Mouse (Mus musculus) yolk sac, embryonic 10.5 days (tissue): ENCODE measurements around the gene Treml4.
A peak's percentile ranks its signal among the peaks of the same experiment; 100 is the strongest.

ENCODE experiments used
- DNase-seq: peaks from one replicate; pipeline ENCODE4 v3.0.0-alpha.2; 2017; ENCODE audit warnings: low spot score

Treml4 gene

DNA sequence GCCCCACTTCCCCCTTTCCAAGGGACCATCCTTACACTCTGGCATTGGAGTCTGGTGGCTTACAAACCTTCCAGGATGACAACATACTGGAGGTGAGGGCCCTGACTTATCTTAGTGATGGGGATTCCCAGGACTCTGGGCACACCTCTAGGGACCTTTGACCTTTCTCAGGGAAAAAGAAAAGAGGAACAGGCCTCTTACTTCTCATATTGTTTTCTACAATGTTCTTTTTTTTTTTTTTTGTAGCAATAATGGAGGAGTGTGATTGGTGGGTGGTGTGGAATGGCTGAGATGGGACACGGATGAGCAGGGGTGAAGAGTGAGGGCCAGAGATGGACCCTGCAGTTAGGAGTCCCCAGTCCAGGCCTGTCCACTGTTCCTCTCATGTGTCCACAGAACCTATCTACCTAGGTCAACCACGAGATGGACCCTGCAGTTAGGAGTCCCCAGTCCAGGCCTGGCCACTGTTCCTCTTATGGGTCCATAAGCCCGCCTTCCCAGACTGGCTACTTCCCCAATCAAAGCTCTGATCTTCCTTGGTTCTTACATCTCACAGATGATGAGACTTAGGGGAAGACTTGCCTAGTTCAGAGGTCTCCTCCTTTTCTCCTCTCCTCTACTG, at the start of gene Treml4:
Gene Treml4, plus strand, starts transcription at position 555 of the 622 bp plus-strand sequence.
- no peak for DNase-seq

DNA sequence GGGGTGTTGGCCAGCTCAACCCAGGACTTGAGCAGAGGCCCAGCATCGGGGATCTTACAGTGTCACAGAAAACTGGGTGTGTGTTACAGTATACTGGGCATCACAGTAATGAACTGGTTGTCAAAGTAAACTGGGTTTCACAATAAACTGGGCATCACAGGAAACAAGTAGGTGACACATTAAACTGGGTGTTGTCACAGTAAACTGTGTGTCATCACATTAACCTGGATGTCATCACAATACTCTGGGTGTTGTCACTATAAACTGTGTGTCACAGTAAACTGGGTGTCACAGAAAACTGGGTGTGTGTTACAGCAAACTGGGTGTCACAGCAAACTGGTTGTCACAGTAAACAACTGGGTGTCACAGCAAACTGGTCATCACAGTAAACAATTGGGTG, 48.7 kb upstream of the Treml4 start:
- no peak for DNase-seq

GRCm38 (mm10) chr17:48230680-48231079, 33.4 kb upstream of the Treml4 start:
- no peak for DNase-seq

DNA sequence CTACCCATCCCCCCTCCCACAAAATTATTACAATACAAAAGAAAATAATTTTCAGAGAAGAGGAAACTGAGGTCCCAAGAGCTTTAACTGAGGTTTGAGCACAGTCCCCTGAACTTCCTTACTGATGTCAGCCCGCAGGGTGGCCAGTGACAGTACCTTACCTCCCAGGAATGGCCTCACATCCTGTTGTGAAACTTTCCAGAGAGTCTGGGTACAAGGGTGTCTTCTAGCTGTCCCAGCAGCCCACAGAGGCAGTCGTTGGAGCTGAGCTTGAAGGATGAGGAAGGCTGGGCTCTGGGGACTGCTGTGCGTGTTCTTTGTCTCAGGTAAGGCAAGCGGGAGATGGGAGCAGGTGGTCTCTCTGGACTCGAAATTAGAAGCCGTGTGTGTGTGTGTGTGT, 31.6 kb upstream of the Treml4 start, which contains the start of gene Trem1:
Gene Trem1, plus strand, starts transcription at position 251 of the 400 bp plus-strand sequence.
- DNase-seq = no peak

- DNase-seq = no peak
These were observed 30.3 kb upstream of the Treml4 start for GRCm38 (mm10) chr17:48233789-48234188.

DNA sequence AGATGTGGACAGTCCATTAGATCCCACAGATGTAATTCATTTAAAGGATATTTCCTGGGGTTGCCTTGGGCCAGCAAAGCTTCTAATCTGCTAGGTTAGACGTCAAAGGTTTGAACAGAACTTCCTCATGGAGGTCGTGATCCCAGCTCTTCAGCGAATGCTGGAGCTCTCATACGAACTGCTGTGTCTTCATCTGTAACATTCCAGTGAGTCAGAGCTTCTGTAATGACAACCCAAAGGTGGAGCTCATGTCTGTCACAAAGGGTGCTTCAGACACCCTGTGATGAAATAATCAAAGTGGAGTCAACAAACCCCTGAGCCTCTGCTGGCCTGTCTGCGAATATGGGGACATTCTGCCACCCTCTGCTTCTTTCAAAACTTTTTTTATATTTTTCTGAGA, 29.5 kb upstream of the Treml4 start:
- no peak for DNase-seq

DNA sequence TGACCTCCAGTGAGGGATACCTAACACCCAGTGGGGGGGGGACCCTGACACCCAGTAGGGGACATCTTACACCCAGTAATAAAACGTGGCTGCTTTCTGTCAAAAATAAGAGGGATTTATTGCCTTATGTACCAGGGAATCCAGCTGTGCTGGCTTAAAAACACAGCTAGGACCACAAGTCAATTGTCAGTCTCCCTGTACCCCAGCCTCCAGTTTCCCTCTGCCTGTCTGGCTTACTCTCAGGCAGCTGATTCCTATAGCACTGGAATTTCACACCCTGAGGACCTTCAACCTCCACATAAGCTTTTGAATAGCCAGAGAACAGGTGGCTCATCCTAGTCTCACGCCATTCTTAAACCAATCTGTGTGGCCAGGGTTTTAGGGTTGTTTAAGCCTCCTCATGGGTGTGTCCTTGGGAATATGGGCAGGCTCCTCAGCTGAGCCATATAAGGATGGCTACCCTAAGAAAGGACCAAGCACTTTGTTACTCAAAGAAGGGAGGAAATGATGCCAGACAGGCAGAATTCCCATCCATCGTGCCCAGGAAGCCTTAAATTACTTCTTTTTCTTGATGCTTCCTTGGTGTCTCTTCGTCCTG, 28.2 kb upstream of the Treml4 start:
- no peak for DNase-seq

GRCm38 (mm10) chr17:48237621-48238020, 26.5 kb upstream of the Treml4 start:
- no peak for DNase-seq

- DNase-seq = no peak
These were observed 16.7 kb upstream of the Treml4 start, which contains the start of gene Trem3 for GRCm38 (mm10) chr17:48247221-48247928. Gene Trem3, plus strand, starts transcription at chr17:48247777.

DNA sequence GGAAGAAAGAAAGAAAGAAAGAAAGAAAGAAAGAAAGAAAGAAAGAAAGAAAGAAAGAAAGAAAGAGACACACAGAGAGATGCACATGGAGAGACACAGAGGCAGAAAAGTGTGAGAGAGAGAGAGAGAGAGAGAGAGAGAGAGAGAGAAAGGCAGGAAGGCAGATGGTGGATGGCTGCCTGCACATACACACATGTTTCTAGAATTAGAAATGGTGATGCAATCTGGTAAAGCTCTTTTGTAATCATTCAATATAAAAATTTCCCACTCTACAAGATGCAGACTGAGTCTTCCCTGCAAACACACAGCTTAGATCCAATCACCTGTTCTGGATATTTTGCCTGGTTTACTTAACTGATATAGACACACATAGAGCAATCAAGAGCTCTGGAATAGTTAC, 15.1 kb upstream of the Treml4 start:
- DNase-seq = no peak

DNA sequence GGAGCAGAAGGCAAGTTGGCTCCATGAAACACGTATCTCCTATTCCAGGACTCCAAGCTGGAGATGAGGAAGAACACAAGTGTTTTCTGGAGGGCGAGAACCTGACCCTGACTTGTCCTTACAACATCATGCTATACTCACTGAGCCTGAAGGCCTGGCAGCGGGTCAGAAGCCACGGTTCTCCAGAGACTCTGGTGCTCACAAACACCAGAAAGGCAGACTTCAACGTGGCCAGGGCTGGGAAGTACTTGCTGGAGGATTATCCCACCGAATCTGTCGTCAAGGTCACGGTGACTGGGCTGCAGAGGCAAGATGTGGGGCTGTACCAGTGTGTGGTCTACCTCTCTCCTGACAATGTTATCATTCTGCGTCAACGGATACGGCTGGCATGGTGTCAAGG, 14.6 kb upstream of the Treml4 start:
- DNase-seq = no peak

DNA sequence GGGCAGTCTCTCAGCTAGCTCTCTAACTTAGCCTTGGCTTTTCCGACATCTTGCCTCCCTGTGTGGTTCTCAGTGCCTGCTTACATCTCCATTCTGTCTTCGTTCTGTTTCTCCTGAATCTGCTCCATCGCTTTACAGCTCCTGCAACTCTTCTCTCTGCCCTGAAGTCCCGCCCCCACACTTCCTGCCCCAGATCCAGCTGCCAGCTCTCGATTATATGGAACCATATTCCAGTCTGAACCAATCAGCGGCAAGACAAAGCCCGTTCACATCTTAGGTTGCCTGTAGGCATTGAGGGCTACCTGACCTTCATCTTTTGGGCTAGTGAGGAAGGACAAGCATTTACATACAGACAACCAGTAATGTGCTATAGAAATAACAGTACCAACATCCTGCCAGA, 13.5 kb upstream of the Treml4 start:
- no peak for DNase-seq

GRCm38 (mm10) chr17:48256575-48256974, 7.5 kb upstream of the Treml4 start:
- no peak for DNase-seq

GRCm38 (mm10) chr17:48261868-48262267, 2.2 kb upstream of the Treml4 start:
- no peak for DNase-seq

- DNase-seq = no peak
These were observed 567 bp downstream of the Treml4 start for GRCm38 (mm10) chr17:48264662-48265061.

GRCm38 (mm10) chr17:48266138-48266537, 2.0 kb downstream of the Treml4 start:
- DNase-seq = no peak

- no peak for DNase-seq
These were observed 2.7 kb downstream of the Treml4 start for GRCm38 (mm10) chr17:48266610-48267304.

DNA sequence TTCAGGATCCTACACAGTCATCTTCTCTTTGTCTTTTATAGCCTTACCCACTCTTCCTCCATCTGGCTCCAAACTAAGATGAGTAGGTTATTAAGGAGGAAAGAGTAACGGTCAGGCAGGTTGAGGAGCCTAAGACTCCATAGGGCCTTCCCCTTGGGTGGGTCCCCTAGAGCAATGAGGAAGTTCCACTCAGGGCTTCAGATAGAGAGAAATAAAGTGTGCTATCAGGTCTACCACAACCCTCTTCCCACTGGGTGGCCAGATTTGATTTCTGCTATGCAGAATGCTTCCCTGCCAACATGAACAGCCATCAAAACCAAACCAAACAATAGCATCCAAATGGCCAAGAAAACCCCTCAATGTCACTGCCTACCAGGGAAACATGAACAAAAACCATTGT, 3.5 kb downstream of the Treml4 start:
- DNase-seq = no peak

DNA sequence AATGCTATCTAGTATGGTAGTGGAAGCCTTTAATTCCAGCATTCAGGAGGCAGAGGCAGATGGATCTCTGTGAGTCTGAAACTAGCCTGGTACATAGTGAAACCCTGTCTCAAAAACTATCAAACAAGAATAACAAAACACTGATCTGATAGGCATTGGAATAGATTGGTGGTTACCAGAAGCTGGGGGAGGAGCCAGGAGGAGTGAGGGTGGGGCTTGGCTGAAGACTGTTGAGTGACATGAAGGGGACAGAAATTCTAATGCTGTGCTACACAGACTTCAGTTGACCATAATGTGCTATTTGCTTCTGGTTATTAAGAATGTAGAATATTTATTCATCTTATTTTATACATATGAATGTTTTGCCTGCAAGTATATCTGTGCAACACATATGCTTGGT, 4.2 kb downstream of the Treml4 start:
- DNase-seq = no peak

DNA sequence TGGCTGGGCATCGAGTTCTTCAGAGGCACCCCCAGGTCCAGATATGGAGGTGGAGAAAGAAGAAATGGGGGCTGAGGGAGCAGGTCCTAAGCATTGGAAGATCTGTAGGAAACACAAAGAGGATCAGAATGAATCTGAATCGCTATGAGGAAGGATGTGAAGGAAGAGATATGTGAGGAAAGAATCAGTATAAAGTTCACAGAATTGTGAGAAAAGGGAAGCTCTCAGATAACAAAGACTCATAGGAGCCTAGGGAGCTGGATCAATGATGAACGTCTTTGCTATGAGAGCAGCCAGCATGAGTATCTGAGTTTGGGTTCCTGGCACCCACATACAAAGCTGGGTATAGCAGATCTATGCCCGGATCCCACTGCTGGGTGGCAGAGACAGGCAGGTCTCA, 5.7 kb downstream of the Treml4 start:
- no peak for DNase-seq

DNA sequence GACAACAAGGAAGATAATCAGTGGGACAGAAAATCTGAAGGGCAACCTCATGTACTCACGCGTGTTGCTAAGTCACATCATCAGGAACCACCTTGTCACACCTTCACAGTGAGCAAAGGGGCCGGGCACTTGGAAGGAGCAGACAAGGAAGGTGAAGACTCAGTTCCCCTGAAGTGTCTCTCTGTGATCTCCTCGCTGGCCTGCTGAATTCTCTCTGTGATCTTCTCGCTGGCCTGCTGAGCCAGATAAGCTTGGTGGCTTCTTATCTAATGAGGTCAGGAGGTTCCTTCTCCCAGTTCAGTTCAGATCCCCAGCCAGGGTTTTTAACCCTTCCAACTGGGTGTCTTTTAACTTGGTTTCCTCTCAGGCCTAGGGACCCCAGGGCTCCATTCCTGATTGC, 8.1 kb downstream of the Treml4 start:
- peak; percentile 47 for DNase-seq

DNA sequence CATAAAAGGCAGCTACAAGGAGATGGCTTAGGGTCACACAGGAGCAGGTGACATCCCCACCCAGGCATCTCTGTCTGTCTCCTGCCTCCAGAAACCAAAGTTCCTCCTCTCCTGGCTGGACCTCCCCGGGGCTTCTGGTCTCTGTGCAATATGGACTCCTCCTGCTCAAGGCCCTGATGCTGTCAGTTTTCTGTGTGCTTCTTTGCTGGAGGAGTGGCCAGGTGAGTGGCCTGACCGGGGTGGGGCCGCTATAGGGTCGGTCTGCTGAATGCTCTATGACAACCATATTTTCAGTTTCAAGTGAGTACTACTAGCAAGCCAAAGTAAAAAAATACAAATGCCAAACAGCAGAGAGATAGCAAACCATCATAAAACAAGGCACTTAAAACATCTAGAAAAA, 8.5 kb downstream of the Treml4 start:
- DNase-seq = no peak

DNA sequence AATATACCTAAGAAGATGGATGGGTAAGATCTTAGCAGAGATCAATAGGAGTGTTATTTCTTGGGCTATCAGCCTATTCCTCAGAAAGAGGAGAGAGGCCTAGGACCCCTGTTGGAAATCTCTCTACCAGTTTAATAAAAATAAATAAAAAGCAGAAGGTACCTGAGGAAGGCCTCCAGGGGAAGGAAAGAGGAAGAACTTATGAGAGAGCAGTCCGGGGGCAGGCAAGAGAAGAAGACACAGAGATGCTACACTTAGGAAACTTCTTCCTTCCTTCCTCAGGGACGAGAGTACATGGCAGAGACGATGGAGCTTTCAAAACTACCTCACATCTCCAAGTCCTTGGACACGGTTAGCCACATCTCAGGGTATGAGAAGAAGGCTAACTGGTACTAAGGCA, 10.0 kb downstream of the Treml4 start:
- DNase-seq = no peak
